Mouse (Mus musculus): ENCODE data around the gene Kcnn1.
A peak's percentile ranks its signal among the peaks of the same experiment; 100 is the strongest.

Gene Kcnn1

DNA sequence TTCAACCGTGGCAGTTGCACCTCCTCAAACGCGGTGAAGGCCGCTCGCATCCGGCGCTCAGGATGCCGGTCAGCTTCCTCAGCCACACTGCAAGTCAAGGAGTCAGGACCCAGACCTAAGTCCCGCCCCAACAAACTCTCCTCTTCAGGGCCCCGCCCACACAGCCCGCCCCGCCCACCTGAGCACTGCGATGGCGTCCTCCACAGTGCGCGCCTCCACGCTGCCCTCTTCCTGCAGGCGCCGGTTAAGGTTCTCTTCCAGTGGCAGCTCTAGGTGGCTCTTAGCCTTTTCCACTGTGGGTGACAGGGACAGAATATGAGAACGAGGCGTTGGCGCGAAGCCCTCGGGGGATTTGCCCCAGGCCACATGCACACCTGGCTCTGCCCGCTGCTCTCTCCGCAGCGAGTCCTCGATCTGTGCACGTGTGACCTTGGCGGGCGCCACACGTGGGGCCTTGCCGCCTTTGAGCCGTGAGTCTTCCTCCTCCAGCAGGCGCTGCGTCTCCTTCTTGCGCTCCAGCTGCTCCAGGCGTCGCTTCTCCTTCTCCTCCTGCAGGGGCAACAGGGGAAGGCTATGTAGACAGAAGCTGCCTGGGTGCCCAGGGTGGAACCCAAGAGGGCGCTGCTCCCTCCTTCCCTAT is 5.6 kb upstream of the Kcnn1 start:
- no peak for DNase-seq (ENCODE audit: low spot score)

DNA sequence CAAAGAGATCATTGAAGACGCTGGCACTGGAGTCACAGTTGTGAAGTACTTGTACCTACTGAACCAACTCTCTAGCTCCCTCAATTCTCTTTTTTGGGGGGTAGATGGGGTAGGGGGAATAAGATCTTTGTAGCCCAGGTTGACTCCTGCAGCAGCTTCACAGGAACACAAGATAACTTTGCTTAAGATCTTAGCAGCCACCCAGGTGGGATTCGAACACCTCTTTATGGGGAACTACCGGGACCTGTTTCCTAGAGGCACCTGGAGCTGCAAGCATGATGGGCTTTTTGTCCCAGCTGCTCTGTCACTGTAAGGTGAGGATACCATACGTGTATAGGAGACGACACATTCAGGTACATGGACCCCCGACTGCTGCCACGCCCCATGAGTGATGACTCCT is 3.5 kb upstream of the Kcnn1 start:
- no peak for DNase-seq (ENCODE audit: low spot score)

DNA sequence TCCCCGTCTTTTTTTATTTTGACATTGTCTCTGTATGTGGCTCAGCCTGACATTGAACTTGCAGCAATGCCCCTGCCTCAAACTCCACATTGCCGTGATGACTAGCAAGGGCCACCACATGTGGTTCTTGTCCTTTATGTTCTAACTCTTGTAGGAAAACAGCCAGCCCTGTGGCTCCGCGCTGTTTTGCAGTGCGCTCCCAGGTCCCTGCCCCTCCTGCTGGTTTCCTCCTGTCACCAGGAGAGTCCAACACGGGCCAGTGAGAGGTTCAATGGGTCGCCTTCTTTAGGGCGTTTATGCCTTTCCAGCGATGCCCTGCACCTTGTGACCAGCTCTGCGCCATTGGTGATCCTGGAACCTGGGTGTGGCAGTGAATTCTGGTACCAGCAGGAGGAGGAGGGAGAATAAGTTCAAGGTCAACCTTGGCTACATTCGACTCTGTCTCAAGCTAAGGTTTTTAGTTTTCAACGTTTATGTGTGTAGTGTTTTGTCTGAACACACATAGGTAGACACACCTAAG is 3.0 kb upstream of the Kcnn1 start:
- DNase-seq (ENCODE audit: low spot score) = no peak

DNA sequence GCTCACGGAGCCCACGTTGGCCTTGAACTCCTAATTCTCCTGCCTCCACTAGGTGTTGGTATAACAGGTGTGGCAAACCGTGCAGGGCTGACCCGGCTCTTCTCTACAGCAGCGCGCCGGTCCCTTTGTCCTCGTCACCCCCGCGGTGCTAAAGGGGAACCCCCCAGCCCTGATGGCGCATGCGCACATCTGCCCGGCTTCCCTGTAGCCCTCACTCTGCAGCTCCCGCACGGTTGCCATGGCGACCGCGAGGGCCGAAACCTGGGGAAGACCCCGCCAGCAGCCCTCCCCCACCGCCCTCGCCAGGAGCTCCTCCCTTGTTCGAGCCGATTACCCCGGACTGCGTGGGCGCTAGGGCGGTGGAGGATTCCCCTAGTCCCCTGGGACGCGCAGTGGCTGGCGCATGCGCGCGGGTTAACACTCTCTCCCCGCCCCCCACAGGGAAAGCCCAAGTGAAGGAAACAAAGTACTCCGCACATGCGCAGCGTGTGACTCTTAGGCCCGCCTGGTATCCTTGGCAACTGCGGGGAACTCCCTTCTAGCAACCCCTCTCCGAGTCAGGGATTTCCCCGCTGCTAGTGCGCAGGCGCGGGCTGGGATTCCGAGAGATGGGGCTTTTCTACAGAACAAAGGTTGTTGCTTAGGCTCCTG is 2.4 kb upstream of the Kcnn1 start:
- peak; percentile 95 for DNase-seq (ENCODE audit: low spot score)

DNA sequence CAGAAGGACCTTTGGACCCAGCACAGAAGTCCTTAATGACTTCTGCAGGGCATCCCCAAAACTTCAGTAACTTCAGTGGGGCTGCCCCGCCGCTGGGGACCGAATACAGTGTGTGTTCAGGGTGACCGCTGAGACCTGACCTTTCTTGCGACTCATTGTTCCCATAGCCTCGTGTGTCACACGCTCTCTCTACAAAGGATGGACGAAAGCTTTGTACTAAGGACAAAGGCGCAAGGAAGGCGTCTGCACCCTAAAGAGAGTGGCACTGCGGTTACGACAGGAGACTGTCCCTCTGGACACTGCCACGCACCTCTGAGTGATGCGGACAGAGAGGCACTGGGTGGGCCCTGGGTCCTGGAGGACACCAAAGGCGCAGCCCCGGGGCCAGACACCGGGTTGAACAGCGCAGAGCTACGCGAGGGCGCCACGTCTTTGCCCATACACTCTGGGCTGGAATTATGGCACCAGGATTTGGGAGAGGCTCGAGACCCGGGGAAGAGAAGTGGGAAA is 1.7 kb upstream of the Kcnn1 start:
- DNase-seq (ENCODE audit: low spot score) = no peak

DNA sequence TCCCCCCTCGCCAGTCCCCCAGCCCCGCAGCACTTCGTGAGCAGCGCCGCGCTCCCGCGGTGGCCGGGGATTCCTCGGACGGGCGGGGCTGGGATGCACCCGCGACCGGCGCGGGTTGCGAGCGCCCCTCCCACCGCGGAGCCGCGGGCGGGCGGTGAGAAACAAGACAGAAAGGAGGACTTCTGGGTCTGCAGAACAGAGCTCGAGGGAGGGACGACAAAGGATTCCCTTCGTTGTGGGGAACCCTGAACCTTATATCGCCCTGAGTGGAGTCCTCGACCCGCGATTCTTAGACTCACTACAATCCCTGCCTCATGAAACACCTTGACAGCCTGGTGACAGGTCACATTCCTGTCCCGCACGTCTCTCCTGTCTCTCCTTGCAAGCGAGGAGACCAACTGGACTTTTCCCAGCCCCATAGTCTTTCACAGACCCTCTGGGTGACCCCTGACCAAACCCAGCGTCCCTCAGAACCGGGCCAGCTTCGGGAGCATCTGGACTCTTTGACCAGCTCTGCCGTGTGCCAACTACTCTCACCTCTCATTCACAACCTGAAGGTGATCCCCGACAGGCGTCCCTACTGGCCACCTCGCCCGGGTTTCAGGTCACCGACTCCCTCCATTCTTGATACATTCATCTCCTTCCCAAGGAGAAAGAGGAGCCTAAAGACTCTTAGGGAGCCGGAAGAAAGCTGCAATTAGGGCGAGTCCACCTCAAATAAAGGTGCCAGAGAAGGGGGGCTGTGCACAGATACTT is 1.1 kb upstream of the Kcnn1 start:
- no peak for DNase-seq (ENCODE audit: low spot score)

DNA sequence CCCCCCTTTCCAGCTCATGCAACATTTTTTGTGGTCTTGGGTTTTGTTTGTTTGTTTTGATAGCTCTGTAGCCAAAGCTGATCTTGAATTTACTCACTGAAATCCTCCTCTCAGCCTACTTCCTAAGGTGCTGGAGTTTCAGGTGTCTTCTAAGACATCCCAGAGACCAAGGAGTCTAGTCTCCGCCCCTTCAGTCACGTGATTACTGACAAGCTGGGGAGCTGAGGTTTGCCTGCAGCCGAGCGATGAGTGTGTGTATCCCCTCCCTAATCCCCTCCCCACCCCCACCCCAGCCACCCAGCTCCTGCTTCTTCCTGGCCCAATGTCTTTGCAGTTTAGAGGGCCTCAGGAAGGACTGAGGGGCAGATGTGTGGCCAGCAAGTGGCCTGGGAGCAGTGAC is 5.5 kb downstream of the Kcnn1 start:
- no peak for DNase-seq (ENCODE audit: low spot score)

DNA sequence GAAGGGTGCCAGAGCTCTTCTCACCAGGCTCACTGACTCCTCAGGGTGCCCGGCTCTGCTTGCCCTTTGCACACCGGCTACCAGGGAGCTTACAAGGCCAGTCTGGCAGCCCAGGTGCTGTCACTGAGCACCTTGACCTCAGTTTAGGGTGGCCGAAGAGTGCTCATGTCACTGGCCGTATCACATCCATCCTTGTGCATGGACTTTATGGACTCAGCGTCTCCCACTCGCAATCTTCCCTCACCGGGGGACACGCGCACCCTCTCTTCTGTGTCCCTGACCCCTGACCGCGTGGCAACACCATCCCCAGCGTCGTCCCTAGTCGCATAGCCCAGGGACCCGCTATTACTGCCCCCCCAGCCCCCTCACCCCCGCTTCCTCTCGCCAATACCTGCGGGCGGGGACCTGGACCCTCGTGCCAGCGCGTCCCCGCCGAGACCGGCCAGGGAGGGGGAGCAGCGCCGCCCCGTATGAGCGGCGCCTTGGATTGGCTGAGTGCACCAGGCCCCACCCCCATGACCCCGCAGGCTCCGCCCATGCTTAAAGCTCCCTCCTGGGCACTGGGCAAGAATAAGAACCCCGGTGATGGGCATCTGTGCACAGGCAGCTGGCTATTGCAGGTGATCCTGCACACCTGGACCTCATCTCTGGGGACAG is 6.4 kb downstream of the Kcnn1 start:
- no peak for DNase-seq (ENCODE audit: low spot score)

DNA sequence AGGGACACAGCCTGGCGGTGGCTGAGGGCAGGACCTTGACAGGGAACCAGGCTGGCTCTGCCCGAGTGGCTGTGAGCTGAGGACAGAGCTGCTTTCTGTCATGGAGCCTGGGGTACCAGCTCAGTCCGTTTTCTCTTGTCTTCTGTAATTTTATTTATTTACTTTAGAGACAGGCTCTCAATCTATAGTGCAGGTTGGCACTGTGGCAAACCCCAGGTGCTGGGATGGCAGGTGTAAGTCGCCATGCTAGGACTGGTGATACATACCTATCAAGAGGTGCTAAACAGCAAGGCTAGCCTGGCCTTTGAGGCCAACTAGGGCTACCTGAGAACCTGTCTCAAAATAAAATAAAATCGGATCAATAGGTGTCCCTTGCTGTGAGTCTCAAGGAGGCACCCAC is 7.0 kb downstream of the Kcnn1 start:
- DNase-seq (ENCODE audit: low spot score) = no peak

DNA sequence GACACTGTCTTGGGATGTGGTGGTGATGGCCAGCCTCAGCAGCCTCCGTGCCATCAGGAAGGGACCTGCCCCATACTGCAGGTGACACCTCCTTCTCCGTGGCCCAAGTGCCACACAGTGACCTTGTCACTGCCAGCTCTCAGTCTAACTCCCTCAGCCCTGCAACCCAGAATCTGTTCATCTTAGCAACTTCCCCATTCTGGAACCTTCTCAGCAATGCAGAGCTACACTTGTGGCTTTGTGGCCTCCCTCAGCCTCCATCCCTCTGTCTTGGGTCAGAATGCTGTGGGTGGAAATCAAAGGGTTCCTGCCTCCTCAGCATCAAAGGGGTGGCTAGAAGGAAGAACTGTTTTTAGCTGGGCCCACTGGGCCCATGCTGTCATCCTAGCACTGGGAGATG is 9.2 kb downstream of the Kcnn1 start:
- DNase-seq (ENCODE audit: low spot score) = no peak

DNA sequence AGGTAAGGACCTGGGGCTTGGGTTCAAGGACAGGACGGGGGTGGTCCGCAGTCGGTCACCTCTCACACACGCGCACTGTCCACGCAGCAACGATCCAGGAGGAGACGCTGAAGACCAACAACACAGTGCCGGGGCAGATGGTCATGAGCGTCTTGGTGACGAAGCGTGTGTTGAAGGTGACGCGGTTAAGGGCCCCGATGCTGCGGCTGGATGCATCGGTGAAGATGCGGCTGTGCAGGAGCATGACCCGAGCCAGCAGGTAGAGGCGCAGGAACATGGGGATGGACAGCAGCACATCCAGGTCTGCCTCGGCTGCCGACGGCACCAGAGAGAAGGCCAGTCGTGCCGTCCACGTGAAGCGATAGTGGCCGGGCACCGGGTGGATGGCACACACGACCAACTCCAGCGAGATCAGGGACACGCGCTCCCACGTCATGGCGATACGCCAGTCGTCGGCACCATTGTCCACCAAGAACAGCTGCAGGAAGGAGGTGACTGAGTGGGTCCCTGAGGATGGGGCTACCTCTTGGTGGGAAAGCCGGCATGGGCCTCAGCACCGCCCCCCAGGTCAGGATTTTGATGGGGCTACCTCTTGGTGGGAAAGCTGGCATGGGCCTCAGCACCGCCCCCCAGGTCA is 10.3 kb downstream of the Kcnn1 start:
- no peak for DNase-seq (ENCODE audit: low spot score)

DNA sequence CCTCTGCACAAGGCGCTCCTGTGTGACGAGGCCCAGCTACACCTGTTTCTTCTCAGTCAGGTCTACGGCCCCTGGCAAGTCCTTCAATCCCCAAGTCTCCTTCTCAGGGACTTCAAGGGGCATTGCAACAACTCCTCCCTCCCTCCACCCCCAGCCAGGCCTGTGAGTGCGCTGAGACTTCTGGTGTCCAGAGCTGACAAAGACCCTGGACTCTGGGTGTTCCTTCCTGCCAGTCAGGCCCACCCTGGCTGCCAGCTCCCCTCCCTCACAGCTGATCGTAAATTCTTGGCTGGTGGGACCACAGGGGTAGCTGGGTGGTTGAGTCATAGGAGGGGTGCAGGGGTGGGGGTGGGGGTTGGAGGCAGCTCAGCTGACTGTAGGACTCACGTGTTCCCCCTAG is 11.2 kb downstream of the Kcnn1 start:
- no peak for DNase-seq (ENCODE audit: low spot score)

DNA sequence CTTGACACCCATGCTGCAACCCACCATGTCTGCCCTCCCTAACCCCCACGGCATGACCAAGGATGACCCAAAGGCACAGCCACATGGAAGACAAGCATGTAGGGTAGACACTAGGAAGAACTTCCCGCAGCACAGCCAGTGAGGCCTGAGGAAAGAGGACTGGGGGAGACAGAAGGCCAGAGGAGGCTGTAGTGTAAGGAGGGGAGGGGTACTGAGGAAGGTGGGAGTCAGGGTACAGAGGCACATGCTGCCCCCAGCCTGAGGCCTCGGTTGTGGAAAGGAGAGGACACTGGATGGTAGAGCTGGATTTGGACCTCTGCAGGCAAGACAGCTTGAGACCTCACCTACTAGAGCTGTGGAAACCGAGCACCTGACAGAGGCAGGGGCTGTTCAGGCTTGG is 12.1 kb downstream of the Kcnn1 start:
- DNase-seq (ENCODE audit: low spot score) = no peak

DNA sequence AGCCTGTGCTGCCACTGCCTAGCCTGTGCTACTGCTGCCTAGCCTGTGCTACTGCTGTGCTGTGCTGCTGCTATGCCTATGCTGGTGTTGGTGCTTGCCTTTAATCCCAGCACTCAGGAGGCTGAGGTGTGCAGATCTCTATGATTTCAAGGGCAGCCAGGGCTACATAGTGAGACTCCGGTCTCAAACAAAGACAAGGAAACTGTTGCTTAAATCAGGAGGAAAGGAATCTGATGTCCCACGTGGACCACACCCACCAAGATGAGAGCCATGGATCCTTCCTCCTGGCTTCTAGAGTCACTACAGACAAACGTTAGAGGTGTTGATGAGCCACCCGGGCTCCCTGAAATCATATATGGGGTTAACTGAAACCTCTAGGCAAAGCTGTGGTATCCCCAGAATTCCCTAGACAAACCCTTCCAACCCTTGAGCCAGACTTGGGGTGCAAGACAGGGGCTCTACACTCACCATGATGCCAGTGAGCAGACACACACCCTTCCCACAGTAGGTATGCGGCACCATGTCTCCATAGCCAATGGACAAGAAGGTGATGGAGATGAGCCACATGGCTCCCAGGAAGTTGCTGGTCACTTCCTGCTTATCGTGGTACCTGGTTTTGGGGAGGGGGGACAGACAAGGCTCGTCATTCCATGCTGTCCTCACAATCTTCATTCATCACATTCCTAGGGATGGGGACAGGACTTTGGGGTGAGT is 12.8 kb downstream of the Kcnn1 start:
- no peak for DNase-seq (ENCODE audit: low spot score)

DNA sequence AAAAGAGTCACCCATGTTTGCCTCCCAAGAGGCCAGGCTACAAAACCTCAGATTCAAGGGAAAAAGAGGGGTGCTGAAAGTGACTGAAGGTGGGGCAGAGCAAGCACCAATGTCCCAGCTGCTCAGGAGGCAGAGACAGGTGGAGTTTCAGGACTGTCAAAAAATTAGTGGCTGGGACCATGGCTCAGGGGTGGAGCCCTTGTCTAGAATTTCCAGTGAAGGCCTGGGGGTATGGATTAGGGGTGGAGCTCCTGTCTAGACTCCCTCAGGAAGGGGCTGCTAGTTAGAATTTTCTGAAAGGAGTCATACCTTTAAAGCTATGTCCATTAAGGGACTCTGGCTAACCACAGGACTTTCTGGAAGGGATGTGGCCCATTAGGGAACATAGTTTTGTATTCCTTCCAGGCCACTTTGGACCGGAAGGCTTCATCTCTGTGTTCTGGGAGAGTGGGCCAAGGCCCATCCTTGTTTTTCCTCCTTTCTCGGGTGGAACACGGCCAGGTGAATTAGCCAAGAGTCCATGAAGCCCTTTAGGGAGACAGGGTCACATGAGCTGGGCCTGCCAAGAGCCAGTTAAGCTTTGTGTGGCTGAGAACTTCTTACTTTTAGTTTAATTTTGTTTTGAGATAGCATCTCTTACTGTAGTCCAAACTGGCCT is 13.6 kb downstream of the Kcnn1 start:
- DNase-seq (ENCODE audit: low spot score) = no peak

DNA sequence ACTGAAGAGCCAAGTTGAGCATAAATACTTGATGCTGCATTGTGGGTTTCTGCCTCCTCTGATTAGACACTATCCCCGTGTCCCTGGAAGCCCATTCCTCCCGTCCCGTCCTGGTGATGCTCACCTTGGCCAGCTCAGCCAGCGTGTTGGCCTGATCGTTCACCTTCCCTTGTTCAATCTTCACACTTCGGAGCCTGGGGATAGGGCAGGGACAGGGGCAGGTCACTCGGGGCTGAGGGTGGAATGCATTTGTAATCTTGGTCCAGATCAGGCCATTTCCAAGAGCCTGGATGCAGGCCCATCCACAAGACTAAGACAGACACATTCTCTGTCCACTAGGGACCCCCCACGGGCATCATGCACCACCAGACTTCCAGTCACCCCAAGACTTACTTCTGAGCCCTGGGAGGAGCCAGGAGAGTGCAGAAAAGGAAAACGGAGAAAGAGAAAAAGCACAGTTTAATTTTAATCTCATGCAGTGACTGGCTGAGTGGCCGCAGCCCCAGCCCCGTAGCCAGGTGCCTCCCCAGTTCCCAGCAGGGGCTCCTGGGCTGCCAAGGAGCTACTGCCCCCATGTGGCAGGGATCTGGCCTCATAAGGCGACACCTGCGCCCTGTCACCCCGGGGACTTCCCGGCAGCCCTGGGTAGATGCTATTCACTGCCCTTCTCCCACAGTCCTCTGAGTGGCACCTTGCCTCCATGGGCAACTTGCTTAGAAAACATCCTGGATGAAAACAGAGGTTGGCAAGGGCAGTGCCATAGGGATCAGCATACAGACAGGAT is 16.5 kb downstream of the Kcnn1 start:
- DNase-seq (ENCODE audit: low spot score) = no peak

DNA sequence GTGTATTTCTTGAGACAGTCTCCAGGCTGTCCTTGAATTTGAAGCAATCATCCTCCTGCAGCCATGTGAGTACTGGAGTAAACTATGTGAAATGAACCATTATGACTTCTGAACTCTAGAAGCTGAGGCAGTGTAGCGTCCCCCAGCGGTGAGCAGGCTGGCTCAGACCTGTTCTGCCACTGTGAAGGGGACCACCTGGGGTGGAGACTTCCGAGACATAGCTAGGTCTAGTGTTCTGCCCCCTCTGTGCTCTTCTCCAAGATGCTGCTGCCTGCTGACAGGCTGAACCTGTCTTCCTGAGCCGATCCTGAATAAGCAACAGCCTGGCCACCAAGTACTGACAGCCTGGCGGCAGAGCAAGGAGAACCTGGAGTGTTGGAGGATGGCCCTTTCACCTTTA is 17.9 kb downstream of the Kcnn1 start:
- no peak for DNase-seq (ENCODE audit: low spot score)

DNA sequence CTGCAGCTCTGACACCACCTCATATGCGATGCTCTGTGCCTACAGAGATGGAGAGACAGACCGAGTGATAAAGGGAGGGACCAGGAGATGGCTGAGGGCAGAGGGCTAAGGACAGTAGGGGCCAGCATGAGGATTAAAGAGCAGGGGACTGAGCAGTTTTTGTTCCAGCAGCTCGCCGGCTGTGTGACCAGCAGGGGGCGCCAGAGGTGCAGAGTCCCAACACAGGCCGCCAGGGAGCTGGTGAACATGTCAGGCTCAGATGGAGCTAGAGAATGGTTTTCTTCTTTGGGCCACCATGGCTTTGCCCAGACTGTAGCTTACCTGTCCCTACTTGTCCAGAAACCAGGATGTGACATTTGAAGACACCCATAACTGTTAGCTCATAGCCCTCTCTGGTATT is 18.5 kb downstream of the Kcnn1 start:
- DNase-seq (ENCODE audit: low spot score) = peak; percentile 81

DNA sequence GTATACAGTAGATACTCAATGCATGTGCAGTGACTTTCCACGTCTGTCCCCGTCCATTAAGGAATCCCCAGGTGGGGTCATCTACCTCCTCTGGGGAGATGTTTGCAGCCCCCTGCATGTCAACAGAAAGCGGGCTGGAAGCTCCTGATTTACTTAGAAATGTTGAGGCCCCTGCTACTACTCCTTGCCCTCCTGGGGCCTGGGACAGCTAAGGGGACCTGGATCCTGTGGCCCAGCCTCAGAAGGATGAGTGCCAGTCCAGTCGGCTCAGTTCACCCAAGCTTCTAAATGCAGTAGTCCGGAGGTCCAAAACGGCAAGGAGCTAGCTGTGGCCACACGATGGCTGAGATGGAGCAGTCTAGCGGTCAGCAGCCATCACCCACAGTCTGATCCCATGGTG is 19.1 kb downstream of the Kcnn1 start:
- DNase-seq (ENCODE audit: low spot score) = no peak

DNA sequence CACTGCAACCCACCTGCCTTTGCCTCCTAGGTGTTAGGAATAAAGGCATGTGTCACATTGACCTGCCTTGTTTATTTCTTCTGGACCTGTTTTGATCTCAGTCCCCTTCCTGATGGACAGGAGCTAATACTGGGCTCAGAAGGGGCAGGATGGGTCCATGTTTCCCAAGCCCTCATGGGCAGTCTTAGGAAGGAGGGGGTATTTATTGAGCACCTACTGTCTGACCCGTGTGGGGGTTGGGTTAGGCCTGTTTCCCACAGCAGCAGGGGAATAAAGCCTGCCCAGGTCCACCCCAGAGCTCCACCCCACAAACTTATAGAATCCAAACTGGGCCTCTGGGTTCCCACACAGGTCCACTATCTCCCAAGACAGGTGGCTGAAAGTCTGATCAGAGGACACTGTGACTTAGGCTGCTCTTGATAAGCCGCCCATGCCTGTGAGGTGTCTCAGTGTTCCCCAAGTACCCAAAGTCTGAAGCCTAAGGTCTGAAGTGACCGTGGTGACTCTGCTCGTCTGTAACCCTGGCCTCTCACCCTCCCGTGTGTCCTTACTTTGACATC is 19.8 kb downstream of the Kcnn1 start:
- DNase-seq (ENCODE audit: low spot score) = no peak
